Mouse (Mus musculus) hindbrain, embryonic 16.5 days (tissue): Measurements from ENCODE around the gene Hist2h2aa2. TPM values are rescaled to one million over a fixed set of nuclear protein-coding genes. Genes with fewer than 3 reads are reported as not detected.
"Not testable (repeated sequence)": the region's sequence is repeated elsewhere in the genome, so short reads cannot be mapped to it uniquely, and the experiment has no call there.

Experiments used
- ATAC-seq: fragments of 200-750 bp; cut with Nextera tagmentation; 2 replicates; pipeline ENCODE4 v1.8.0; 2017; ENCODE audit warnings: moderate TSS enrichment, moderate library complexity
- H3K27ac ChIP-seq: fragments of 300-500 bp; sonication (generic); 2 replicates; pipeline ENCODE4 v1.5.1; 2014; ENCODE audit warnings: low read depth, mild to moderate bottlenecking, control low read depth, low read length, moderate library complexity
- H3K27me3 ChIP-seq: fragments of 300-500 bp; sonication (generic); replicated peaks from 2 replicates; pipeline ENCODE4 v1.6.1; 2014; ENCODE audit warnings: low read length; ENCODE audit not compliant: control insufficient read depth, insufficient read depth
- H3K36me3 ChIP-seq: fragments of 300-500 bp; sonication (generic); 2 replicates; pipeline ENCODE4 v1.6.1; 2014; ENCODE audit warnings: mild to moderate bottlenecking, low read length, moderate library complexity, mixed read lengths; ENCODE audit not compliant: control insufficient read depth, insufficient read depth
- H3K4me1 ChIP-seq: fragments of 300-500 bp; sonication (generic); 2 replicates; pipeline ENCODE4 v1.6.1; 2014; ENCODE audit warnings: low read depth, low read length; ENCODE audit not compliant: control insufficient read depth, insufficient read depth
- H3K4me2 ChIP-seq: fragments of 300-500 bp; sonication (generic); 2 replicates; pipeline ENCODE4 v1.6.1; 2014; ENCODE audit warnings: mild to moderate bottlenecking, low read length, control low read depth, moderate library complexity
- H3K4me3 ChIP-seq: fragments of 300-500 bp; sonication (generic); 2 replicates; pipeline ENCODE4 v1.5.1; 2014; ENCODE audit warnings: mild to moderate bottlenecking, low read length, control low read depth, moderate library complexity
- H3K9ac ChIP-seq: fragments of 300-500 bp; sonication (generic); 2 replicates; pipeline ENCODE4 v1.6.1; 2014; ENCODE audit warnings: low read depth, mild to moderate bottlenecking, control low read depth, low read length, moderate library complexity
- H3K9me3 ChIP-seq: fragments of 300-500 bp; sonication (generic); 2 replicates; pipeline ENCODE4 v1.6.1; 2014; ENCODE audit warnings: mild to moderate bottlenecking, low read length, moderate library complexity; ENCODE audit not compliant: control insufficient read depth
- WGBS: fragments of 180-500 bp; shearing (Covaris S2); extraction: QIAGEN DNeasy Blood & Tissue Kit; methylation state at CpG from one replicate; pipeline ENCODE4 v1.1.7; 2014; 5-methylcytosine and 5-hydroxymethylcytosine counted together
- polyA plus RNA-seq: library from polyadenylated mRNA; unstranded; fragments of >200 nt; fragmentation: Nextera tagmentation; extraction: Ambion mirVana; gene quantifications from 2 replicates; pipeline ENCODE4 v1.2.1, GENCODE M21; 2015

Gene Hist2h2aa2
- polyA plus RNA-seq, 1 experiment from 2014 or later = 31.6 TPM

- no peak for ATAC-seq
- Histone ChIP-seq H3K27me3 (no peaks in the 10 kb centered on the region), H3K4me1 (peaks cover 11% of the 10 kb centered on the region), H3K4me2 (no peak overlapping the region), H3K9me3 (no peaks in the 10 kb centered on the region), H3K36me3 (no peaks in the 10 kb centered on the region), H3K4me3 (no peak overlapping the region), H3K9ac (no peak overlapping the region), H3K27ac (no peak overlapping the region)
- 66% methylated on average over 4 of the region's 4 CpGs for WGBS
Observed at GRCm38 (mm10) chr3:96249034-96249345, 8.9 kb upstream of the Hist2h2aa2 start.

GRCm38 (mm10) chr3:96248141-96249033, 8.3 kb upstream of the Hist2h2aa2 start:
- Histone ChIP-seq H3K27ac (no peak overlapping the region), H3K9me3 (no peaks in the 10 kb centered on the region), H3K9ac (no peak overlapping the region), H3K27me3 (no peaks in the 10 kb centered on the region), H3K4me3 (no peak overlapping the region; the same call in 1 of the 2 replicates), H3K4me1 (peaks cover 11% of the 10 kb centered on the region), H3K36me3 (no peaks in the 10 kb centered on the region), H3K4me2 (peak overlapping the region; percentile 49)
- no peak for ATAC-seq
- WGBS = 55% methylated on average over 6 of the region's 6 CpGs

DNA sequence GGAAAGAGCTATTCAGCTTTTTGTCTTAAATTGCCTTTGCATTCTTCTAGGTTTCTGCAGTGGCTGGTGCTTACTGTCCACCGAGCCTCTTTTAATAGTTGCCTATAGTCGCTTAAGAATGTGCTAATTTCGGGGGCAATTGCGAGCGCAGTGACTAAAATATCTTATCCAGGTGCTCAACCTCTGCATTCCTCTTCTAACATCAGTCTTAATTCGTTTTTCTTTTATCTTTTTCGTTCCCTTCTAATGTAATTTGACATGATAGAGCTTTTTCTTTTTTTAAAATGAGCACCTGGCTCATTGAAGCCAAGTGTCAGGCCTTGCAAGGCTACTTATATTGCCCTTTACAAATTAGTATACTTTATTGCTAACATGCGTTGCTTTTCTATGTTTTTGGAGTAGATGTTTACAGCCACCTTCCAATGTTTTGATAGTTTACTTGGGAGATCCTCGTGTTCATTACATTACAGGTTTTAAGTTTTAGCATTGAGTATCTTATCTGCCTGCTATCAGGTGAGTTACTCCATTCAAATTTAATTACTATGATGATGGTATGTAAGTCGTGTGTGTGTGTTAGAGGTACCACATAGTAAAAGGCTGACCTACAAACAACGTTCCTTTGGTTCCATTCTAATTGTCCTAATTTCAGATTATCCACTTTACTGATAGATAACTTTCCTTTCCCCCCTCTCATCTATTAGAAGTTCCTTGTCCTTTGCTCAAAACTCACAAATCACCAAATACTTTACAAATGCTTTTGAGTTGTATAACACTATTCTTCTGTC, 7.5 kb upstream of the Hist2h2aa2 start:
- peak overlapping the region; percentile 27 for H3K4me3 ChIP-seq
- no peaks in the 10 kb centered on the region for H3K36me3 ChIP-seq
- ATAC-seq = no peak
- WGBS = 7% methylated on average over 11 of the region's 11 CpGs
- H3K4me1 ChIP-seq = peaks cover 11% of the 10 kb centered on the region
- peak overlapping the region; percentile 49 for H3K4me2 ChIP-seq
- H3K27ac ChIP-seq = no peak overlapping the region
- H3K27me3 ChIP-seq = no peaks in the 10 kb centered on the region
- H3K9me3 ChIP-seq = no peaks in the 10 kb centered on the region
- H3K9ac ChIP-seq = 0 out of 2 replicates have a peak overlapping the region, but pooled peaks have one; percentile 27

DNA sequence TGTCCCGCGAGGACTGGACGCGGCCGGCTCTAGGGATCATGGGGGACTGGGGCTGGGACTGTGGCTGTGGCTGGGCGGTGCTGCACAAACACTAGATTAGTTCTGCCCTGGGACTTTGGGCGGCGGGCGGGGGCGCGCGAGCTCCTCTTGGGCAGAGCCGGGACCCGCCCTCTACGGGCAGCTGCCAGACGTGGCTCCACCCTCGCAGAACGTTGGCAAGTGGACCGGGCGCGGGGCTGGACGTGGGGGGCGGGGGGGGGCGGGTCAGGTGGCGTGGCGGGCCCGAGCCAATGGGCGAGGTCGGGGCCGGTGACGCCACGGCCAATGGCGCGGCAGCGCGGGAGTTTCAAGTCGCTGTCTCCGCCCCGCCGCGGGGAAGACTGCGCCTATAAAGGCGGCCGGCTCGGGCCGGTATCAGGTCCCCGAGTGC, 6.4 kb upstream of the Hist2h2aa2 start, which contains the start of gene Hist2h3c1:
Gene Hist2h3c1, plus strand, starts transcription at position 259 of the 430 bp plus-strand sequence.
- Histone ChIP-seq H3K4me3 (peak within 1 kb of the TSS; percentile 32), H3K4me1 (peaks cover 11% of the 10 kb centered on the region), H3K4me2 (peak within 1 kb of the TSS; percentile 49), H3K9ac (peak within 1 kb of the TSS; percentile 27; the same call in 1 of the 2 replicates)
- not testable (repeated sequence) for H3K27ac ChIP-seq, H3K9me3 ChIP-seq, H3K27me3 ChIP-seq, H3K36me3 ChIP-seq
- whole genome bisulfite sequencing = 0% methylated on average over 4 of the region's 47 CpGs
- ATAC-seq = peak; percentile 92

DNA sequence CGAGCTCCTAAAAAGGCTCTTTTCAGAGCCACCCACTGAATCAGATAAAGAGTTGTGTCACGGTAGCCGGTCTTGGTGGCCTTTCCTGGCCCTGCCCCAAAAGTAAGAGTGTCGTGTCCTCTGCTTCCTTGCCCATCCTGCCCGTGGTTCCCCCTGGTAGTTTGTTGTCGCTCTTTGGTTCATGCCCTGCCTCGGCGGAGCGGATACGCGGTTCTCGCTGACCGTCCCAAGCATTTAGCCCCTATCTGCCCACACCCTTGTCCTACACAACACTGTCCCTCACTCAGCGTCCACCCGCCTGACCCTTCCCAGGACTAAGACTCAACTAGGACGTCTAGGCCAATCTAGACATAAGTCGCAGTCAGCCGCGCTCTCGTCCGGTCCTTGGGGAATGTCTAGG, 5.9 kb upstream of the Hist2h2aa2 start:
- Histone ChIP-seq H3K4me3 (peak overlapping the region; percentile 32), H3K4me2 (peak overlapping the region; percentile 42), H3K4me1 (peaks cover 11% of the 10 kb centered on the region)
- not testable (repeated sequence) for H3K27ac ChIP-seq, ATAC-seq, H3K27me3 ChIP-seq, H3K9me3 ChIP-seq, H3K36me3 ChIP-seq, H3K9ac ChIP-seq
- 0% methylated on average over 5 of the region's 21 CpGs for WGBS

DNA sequence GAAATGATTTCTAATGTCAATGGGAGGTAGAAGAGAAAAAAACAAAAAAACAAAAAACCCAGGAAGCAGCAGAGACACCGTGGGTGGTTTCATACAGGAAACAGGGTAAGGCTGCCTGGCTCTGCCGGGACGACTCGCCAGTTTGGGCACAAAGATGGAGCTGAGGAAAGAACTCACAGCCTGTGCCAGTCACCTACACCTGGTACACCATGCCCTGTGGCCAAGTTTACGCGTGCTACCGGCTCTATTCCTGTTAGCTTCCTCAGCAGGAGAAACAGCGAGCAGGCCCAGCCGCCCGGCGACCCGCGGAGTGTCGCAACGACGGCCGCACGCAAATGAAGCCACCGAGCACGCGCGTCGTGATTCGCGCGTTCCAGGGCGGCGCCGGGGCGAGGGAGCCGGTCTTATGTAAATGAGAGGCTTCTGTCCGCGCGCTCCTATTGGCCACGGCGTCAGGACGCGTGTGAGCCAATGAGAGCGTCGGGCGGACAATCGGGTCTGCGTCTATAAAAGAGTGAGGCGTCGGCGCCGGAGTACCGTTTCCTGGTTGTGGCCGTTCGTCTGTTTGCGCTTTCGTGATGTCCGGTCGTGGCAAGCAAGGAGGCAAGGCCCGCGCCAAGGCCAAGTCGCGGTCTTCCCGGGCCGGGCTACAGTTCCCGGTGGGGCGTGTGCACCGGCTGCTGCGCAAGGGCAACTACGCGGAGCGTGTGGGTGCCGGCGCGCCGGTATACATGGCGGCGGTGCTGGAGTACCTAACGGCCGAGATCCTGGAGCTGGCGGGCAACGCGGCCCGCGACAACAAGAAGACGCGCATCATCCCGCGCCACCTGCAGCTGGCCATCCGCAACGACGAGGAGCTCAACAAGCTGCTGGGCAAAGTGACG, 5.2 kb upstream of the Hist2h2aa2 start, which contains the start of gene Hist2h2aa1:
Gene Hist2h2aa1, plus strand, starts transcription at position 495 of the 884 bp plus-strand sequence.
- peak within 1 kb of the TSS; percentile 67 for H3K4me2 ChIP-seq
- peak within 1 kb of the TSS; percentile 96 for H3K27ac ChIP-seq
- H3K9ac ChIP-seq = peak within 1 kb of the TSS; percentile 79
- H3K27me3 ChIP-seq, H3K9me3 ChIP-seq, H3K36me3 ChIP-seq: not testable (repeated sequence)
- H3K4me3 ChIP-seq = peak within 1 kb of the TSS; percentile 54
- 0% methylated on average over 18 of the region's 88 CpGs for WGBS
- peaks cover 14% of the 10 kb centered on the region for H3K4me1 ChIP-seq
- peak; percentile 93 for ATAC-seq

- Histone ChIP-seq H3K4me1 (peaks cover 14% of the 10 kb centered on the region), H3K36me3 (no peaks in the 10 kb centered on the region), H3K4me3 (no peak overlapping the region), H3K9ac (0 out of 2 replicates have a peak overlapping the region, but pooled peaks have one; percentile 8), H3K4me2 (peak overlapping the region; percentile 67), H3K9me3 (no peaks in the 10 kb centered on the region), H3K27ac (0 out of 2 replicates have a peak overlapping the region, but pooled peaks have one; percentile 23), H3K27me3 (no peaks in the 10 kb centered on the region)
- 85% methylated on average over 7 of the region's 7 CpGs for WGBS
- no peak for ATAC-seq
Observed at GRCm38 (mm10) chr3:96243921-96244572, 4.0 kb upstream of the Hist2h2aa2 start.

GRCm38 (mm10) chr3:96240799-96241197, 722 bp upstream of the Hist2h2aa2 start:
- 77% methylated on average over 9 of the region's 9 CpGs for WGBS
- ATAC-seq = no peak
- H3K27ac ChIP-seq = peak overlapping the region; percentile 83
- no peaks in the 10 kb centered on the region for H3K36me3 ChIP-seq
- no peaks in the 10 kb centered on the region for H3K9me3 ChIP-seq
- no peak overlapping the region; the same call in 1 of the 2 replicates for H3K4me3 ChIP-seq
- H3K4me2 ChIP-seq = peak overlapping the region; percentile 52
- peak overlapping the region; percentile 45 for H3K9ac ChIP-seq
- H3K4me1 ChIP-seq = peaks cover 19% of the 10 kb centered on the region
- no peaks in the 10 kb centered on the region for H3K27me3 ChIP-seq
